Mouse (Mus musculus): Measurements from ENCODE around the gene F5. TPM values are rescaled to one million over a fixed set of nuclear protein-coding genes. Genes with fewer than 3 reads are reported as not detected.

Gene F5
- polyA plus RNA-seq, 1 experiment from 2014 or later = 0.10 TPM

- Histone ChIP-seq H3K9ac (replicated peaks) (no peak overlapping the region), H3K4me1 (no peaks in the 10 kb centered on the region), H3K27me3 (replicated peaks) (no peaks in the 10 kb centered on the region), H3K36me3 (no peaks in the 10 kb centered on the region), H3K27ac (replicated peaks) (no peak overlapping the region), H3K9me3 (replicated peaks) (no peaks in the 10 kb centered on the region), H3K4me2 (no peak overlapping the region), H3K4me3 (replicated peaks) (no peak overlapping the region)
- WGBS = 88% methylated on average over 5 of the region's 5 CpGs
- no peak for ATAC-seq (ENCODE audit: low FRiP score)
Measured at GRCm38 (mm10) chr1:164162745-164163144, 11.1 kb downstream of the F5 start.

- no peak overlapping the region for H3K4me2 ChIP-seq
- H3K27me3 ChIP-seq (replicated peaks) = no peaks in the 10 kb centered on the region
- H3K9me3 ChIP-seq (replicated peaks) = no peaks in the 10 kb centered on the region
- H3K4me1 ChIP-seq = no peaks in the 10 kb centered on the region
- H3K36me3 ChIP-seq = no peaks in the 10 kb centered on the region
- H3K27ac ChIP-seq (replicated peaks) = no peak overlapping the region
- no peak overlapping the region for H3K9ac ChIP-seq (replicated peaks)
- no peak for ATAC-seq (ENCODE audit: low FRiP score)
- no peak overlapping the region for H3K4me3 ChIP-seq (replicated peaks)
- WGBS = 83% methylated on average over 4 of the region's 4 CpGs
Measured at GRCm38 (mm10) chr1:164168818-164169217, 17.2 kb downstream of the F5 start.

- Histone ChIP-seq H3K27me3 (replicated peaks) (no peaks in the 10 kb centered on the region), H3K36me3 (no peaks in the 10 kb centered on the region), H3K4me2 (no peak overlapping the region), H3K27ac (replicated peaks) (no peak overlapping the region), H3K4me3 (replicated peaks) (no peak overlapping the region), H3K9ac (replicated peaks) (no peak overlapping the region), H3K4me1 (no peaks in the 10 kb centered on the region), H3K9me3 (replicated peaks) (no peaks in the 10 kb centered on the region)
- 88% methylated on average over 2 of the region's 2 CpGs for WGBS
- ATAC-seq (ENCODE audit: low FRiP score) = no peak
Measured at GRCm38 (mm10) chr1:164170434-164170833, 18.8 kb downstream of the F5 start.

DNA sequence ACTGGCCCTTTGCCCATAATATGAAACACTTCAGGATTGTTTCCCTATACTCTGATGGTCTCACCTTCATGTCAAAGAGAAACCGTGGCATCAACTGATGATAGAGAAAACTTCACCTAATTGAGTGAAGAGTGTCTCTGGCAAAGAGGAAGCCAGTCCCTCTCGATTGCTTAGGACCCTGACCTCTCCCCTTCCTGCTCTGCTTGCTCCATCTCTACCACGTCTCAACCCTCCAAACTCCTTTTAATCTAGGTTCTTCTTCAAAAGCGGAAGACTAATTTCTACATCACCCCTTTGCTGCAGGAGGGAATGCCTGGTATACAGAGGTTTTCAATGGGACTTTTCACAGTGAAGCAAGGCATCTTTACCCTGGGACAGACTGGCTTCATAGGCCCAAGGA, 21.5 kb downstream of the F5 start:
- H3K4me2 ChIP-seq = no peak overlapping the region
- 84% methylated on average over 4 of the region's 4 CpGs for WGBS

DNA sequence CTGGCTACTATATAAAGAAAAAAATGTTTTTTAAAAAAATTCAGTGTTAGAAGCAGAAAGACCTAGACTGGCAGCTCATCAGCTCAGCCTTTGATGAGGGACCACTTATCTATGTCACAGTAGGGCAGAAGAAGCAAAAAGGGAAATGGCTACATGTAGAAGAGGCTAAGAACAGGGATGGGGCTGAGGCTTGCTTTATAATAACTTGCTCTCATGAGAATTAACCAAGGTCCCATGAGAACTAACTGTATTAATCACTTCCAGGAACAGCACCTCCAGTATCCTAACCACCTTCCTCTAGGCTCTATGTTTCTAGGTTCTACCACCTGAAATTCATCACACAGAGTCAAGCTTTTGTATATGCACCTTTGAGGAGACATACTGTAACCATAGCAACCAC, 25.2 kb downstream of the F5 start:
- H3K27ac ChIP-seq (replicated peaks) = no peak overlapping the region
- no peak overlapping the region for H3K9ac ChIP-seq (replicated peaks)
- H3K4me2 ChIP-seq = no peak overlapping the region
- no peaks in the 10 kb centered on the region for H3K9me3 ChIP-seq (replicated peaks)
- H3K4me3 ChIP-seq (replicated peaks) = no peak overlapping the region
- no peaks in the 10 kb centered on the region for H3K36me3 ChIP-seq
- no peaks in the 10 kb centered on the region for H3K27me3 ChIP-seq (replicated peaks)
- no peaks in the 10 kb centered on the region for H3K4me1 ChIP-seq
- ATAC-seq (ENCODE audit: low FRiP score) = no peak

More for the DNA sequence above, 21.5 kb downstream of the F5 start:
- H3K9ac ChIP-seq (replicated peaks) = no peak overlapping the region
- no peak overlapping the region for H3K27ac ChIP-seq (replicated peaks)
- H3K36me3 ChIP-seq = no peaks in the 10 kb centered on the region
- H3K4me3 ChIP-seq (replicated peaks) = no peak overlapping the region
- H3K9me3 ChIP-seq (replicated peaks) = no peaks in the 10 kb centered on the region
- H3K4me1 ChIP-seq = no peaks in the 10 kb centered on the region
- no peak for ATAC-seq (ENCODE audit: low FRiP score)
- no peaks in the 10 kb centered on the region for H3K27me3 ChIP-seq (replicated peaks)

DNA sequence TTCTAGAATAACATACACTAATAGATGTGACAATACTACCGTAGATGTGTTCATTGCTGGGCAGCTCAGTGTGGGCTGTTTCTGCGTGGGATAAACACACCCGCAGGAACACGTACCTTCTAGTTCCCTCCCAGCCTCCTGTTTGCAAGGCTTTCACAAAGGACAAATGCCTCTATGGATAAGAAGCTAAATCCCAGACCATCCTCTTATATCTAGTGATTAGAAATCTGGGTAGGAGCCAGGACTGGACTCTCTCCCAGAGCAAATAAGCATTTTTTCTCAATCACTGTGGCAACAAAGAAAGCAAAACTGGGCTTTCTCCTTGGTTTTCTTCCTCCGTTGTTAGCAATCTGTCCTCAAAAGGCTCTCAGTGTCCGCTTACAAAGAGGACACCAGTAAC, 26.8 kb downstream of the F5 start:
- no peaks in the 10 kb centered on the region for H3K36me3 ChIP-seq
- no peak overlapping the region for H3K4me3 ChIP-seq (replicated peaks)
- no peaks in the 10 kb centered on the region for H3K4me1 ChIP-seq
- H3K27me3 ChIP-seq (replicated peaks) = no peaks in the 10 kb centered on the region
- no peak for ATAC-seq (ENCODE audit: low FRiP score)
- H3K4me2 ChIP-seq = no peak overlapping the region
- 63% methylated on average over 6 of the region's 6 CpGs for WGBS
- no peaks in the 10 kb centered on the region for H3K9me3 ChIP-seq (replicated peaks)
- no peak overlapping the region for H3K9ac ChIP-seq (replicated peaks)
- no peak overlapping the region for H3K27ac ChIP-seq (replicated peaks)

DNA sequence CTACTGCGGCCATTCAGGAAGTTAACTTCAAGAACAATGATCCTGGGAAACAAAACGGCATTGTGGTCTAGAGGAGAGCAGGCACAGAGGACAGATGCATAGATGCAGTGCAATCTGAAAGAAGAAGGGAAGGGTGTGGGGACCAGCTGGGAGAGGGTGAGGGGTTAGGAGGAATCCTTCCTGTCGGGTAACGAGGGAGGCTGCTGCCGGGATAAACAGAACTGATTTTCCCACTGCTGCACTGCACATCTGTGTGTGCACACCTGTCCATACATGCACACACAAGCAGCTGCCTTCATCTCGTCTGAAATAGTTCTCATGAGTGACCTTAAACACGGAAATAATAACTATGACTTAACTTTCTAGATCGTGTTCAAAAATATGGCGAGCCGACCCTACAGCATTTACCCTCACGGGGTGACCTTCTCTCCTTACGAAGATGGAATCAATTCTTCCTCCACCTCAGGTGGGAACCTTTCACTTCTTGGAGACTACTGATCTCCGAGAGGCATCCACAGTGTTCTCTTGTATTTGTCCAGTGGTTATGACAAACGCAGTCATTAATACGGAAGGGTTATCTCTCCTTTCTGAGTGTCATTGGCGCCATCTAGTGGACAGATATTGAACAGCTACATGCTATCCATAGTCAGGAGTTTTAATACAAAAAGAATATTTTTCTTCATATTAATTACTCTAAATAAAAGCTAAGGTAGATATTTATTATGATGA, 32.7 kb downstream of the F5 start:
- Histone ChIP-seq H3K4me2 (peak overlapping the region; percentile 50), H3K4me3 (replicated peaks) (peak overlapping the region; percentile 25), H3K9ac (replicated peaks) (no peak overlapping the region; the same call in 1 of the 2 replicates), H3K36me3 (no peaks in the 10 kb centered on the region), H3K9me3 (replicated peaks) (no peaks in the 10 kb centered on the region), H3K4me1 (peaks cover 5% of the 10 kb centered on the region), H3K27me3 (replicated peaks) (no peaks in the 10 kb centered on the region), H3K27ac (replicated peaks) (no peak overlapping the region)
- 46% methylated on average over 16 of the region's 16 CpGs for WGBS
- ATAC-seq (ENCODE audit: low FRiP score) = peak; percentile 88

DNA sequence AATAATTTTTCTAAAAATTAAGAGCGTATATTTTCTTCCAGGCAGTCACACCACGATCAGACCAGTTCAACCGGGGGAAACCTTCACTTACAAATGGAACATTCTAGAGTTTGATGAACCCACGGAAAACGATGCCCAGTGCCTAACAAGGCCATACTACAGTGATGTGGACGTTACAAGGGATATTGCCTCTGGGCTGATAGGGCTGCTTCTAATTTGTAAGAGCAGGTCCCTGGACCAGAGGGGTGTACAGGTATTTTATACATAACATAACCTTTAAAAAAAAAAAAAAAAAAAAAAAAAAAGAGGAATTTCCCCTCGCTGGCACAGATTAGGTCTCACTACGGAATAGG, 33.2 kb downstream of the F5 start:
- no peaks in the 10 kb centered on the region for H3K27me3 ChIP-seq (replicated peaks)
- H3K9me3 ChIP-seq (replicated peaks) = no peaks in the 10 kb centered on the region
- H3K4me3 ChIP-seq (replicated peaks) = no peak overlapping the region
- H3K9ac ChIP-seq (replicated peaks) = no peak overlapping the region
- WGBS = 54% methylated on average over 8 of the region's 8 CpGs
- peaks cover 5% of the 10 kb centered on the region for H3K4me1 ChIP-seq
- no peak overlapping the region for H3K27ac ChIP-seq (replicated peaks)
- H3K36me3 ChIP-seq = no peaks in the 10 kb centered on the region
- ATAC-seq (ENCODE audit: low FRiP score) = 0 out of 2 replicates have a peak, but pooled peaks have one; percentile 31
- H3K4me2 ChIP-seq = no peak overlapping the region

DNA sequence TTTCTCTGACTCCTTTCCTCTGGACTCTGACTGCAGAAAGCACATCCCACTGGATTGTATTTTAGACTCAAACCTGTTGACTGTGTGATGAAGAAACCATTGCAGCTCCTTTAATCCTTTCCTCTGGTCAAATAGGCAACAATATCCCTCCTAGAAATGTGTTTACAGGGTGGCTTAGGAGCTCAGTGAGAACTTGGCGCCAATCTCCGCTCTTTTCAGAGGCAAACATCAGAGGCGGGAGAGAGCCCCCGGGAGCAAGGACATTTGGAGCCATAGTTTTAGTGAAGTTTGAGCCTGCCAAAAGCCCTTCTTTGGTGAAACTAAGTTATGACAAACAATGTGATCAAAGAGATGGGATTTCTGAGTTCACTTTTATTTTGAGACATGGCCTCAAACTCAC, 33.7 kb downstream of the F5 start:
- WGBS = 76% methylated on average over 4 of the region's 4 CpGs
- ATAC-seq (ENCODE audit: low FRiP score) = no peak

GRCm38 (mm10) chr1:164187002-164187560, 35.4 kb downstream of the F5 start:
- Histone ChIP-seq H3K27me3 (replicated peaks) (no peaks in the 10 kb centered on the region), H3K9ac (replicated peaks) (no peak overlapping the region), H3K4me3 (replicated peaks) (no peak overlapping the region), H3K27ac (replicated peaks) (no peak overlapping the region), H3K4me1 (peaks cover 5% of the 10 kb centered on the region), H3K9me3 (replicated peaks) (no peaks in the 10 kb centered on the region), H3K36me3 (no peaks in the 10 kb centered on the region), H3K4me2 (no peak overlapping the region)
- 97% methylated on average over 1 of the region's 1 CpGs for WGBS
- no peak for ATAC-seq (ENCODE audit: low FRiP score)

More for the DNA sequence above, 33.7 kb downstream of the F5 start:
- Histone ChIP-seq H3K4me1 (peaks cover 5% of the 10 kb centered on the region), H3K4me3 (replicated peaks) (no peak overlapping the region), H3K27me3 (replicated peaks) (no peaks in the 10 kb centered on the region), H3K9me3 (replicated peaks) (no peaks in the 10 kb centered on the region), H3K36me3 (no peaks in the 10 kb centered on the region), H3K4me2 (no peak overlapping the region), H3K27ac (replicated peaks) (no peak overlapping the region), H3K9ac (replicated peaks) (no peak overlapping the region)

DNA sequence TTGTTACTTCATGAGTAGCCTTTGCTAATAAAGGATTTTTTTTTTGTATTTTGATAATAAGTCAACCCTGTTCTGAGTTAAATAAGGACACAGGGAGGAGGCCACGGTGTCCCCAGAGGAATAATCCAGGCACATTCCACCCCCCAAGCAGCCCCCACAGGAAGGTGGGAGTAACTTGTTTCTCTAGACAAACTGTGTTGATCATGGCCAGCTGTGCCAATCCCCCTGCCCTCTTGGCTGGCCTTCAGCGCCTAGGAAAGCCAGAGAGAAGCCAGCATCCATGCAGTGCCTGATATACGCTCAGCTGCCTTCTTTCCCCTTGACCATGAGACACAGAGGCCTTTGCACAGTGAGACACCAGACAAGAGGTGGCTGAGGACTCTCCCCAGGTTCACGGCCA, 47.9 kb downstream of the F5 start:
- no peak overlapping the region for H3K4me3 ChIP-seq (replicated peaks)
- H3K9me3 ChIP-seq (replicated peaks) = no peaks in the 10 kb centered on the region
- no peak overlapping the region for H3K4me2 ChIP-seq
- H3K4me1 ChIP-seq = no peaks in the 10 kb centered on the region
- H3K36me3 ChIP-seq = no peaks in the 10 kb centered on the region
- WGBS = 92% methylated on average over 4 of the region's 4 CpGs
- no peak overlapping the region for H3K27ac ChIP-seq (replicated peaks)
- H3K9ac ChIP-seq (replicated peaks) = no peak overlapping the region
- no peaks in the 10 kb centered on the region for H3K27me3 ChIP-seq (replicated peaks)
- no peak for ATAC-seq (ENCODE audit: low FRiP score)

DNA sequence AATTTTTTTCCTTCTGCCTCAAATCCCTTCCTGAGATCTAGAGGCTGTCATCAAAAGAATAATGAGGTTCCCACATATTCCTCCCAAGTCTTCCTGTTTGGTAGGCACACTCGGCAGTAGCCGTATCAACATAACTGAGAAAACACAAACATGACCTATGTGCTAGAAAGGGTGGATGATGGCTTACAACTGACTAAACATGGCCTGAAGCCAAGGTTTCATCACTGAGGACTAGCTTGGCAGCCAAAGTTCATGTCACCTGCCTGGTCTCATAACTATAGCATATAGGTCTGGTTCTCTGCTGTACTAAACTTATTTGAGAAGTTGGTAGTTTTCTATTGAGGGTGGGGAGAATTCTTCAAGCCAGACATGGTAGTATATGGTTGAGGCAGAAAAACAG, 56.8 kb downstream of the F5 start:
- 76% methylated on average over 2 of the region's 2 CpGs for WGBS
- ATAC-seq (ENCODE audit: low FRiP score) = no peak

More for the DNA sequence above, 56.8 kb downstream of the F5 start:
- Histone ChIP-seq H3K4me1 (no peaks in the 10 kb centered on the region), H3K9me3 (replicated peaks) (no peaks in the 10 kb centered on the region), H3K27me3 (replicated peaks) (no peaks in the 10 kb centered on the region), H3K27ac (replicated peaks) (no peak overlapping the region), H3K9ac (replicated peaks) (no peak overlapping the region), H3K4me3 (replicated peaks) (no peak overlapping the region), H3K36me3 (no peaks in the 10 kb centered on the region), H3K4me2 (no peak overlapping the region)
